ENCODE assay signal across 7 mouse cellular contexts in genomic region chr7:68129546-68130253, GRCm38 (mm10).
DNase-seq lines count a peak whose midpoint lies in the region; ATAC-seq lines count a peak whose summit lies in the region.

No protein-coding gene starts in this region.

- H3K27ac ChIP-seq in embryonic facial prominence, embryonic 13.5 days, result peak overlapping the region; percentile 96
- peak overlapping the region; percentile 57 for H3K27ac ChIP-seq in kidney, embryonic 14.5 days (ENCODE audit: low read depth, low read length)
- peak overlapping the region; percentile 80 for H3K27ac ChIP-seq in limb, embryonic 15.5 days

- ATAC-seq in embryonic facial prominence, embryonic 13.5 days (ENCODE audit: insufficient number of reproducible peaks, insufficient read depth, low FRiP score, low TSS enrichment, low read depth), result 0 out of 2 replicates have a peak, but pooled peaks have one; percentile 33
- peak; percentile 55 for ATAC-seq in kidney, embryonic 14.5 days (ENCODE audit: low FRiP score, low TSS enrichment)
- no peak for ATAC-seq in limb, embryonic 15.5 days (ENCODE audit: insufficient number of reproducible peaks, low FRiP score, low TSS enrichment, low read depth)

- H3K4me2 ChIP-seq in embryonic facial prominence, embryonic 13.5 days, result peak overlapping the region; percentile 86
- peak overlapping the region; percentile 93 for H3K4me2 ChIP-seq in kidney, embryonic 14.5 days (replicated peaks; ENCODE audit: low read depth, low read length)
- peak overlapping the region; percentile 81 for H3K4me2 ChIP-seq in limb, embryonic 15.5 days

- H3K4me3 ChIP-seq in embryonic facial prominence, embryonic 13.5 days, result peak overlapping the region; percentile 60
- peak overlapping the region; percentile 70 for H3K4me3 ChIP-seq in kidney, embryonic 14.5 days (ENCODE audit: low read length)
- H3K4me3 ChIP-seq in limb, embryonic 15.5 days, result peak overlapping the region; percentile 52

- H3K4me1 ChIP-seq in embryonic facial prominence, embryonic 13.5 days, result peaks cover 58% of the 10 kb centered on the region
- peaks cover 40% of the 10 kb centered on the region for H3K4me1 ChIP-seq in kidney, embryonic 14.5 days (ENCODE audit: control insufficient read depth, insufficient read depth, low read length)
- peaks cover 53% of the 10 kb centered on the region for H3K4me1 ChIP-seq in limb, embryonic 15.5 days

- no peaks in the 10 kb centered on the region for H3K27me3 ChIP-seq in embryonic facial prominence, embryonic 13.5 days
- no peaks in the 10 kb centered on the region for H3K27me3 ChIP-seq in kidney, embryonic 14.5 days (ENCODE audit: control insufficient read depth, insufficient read depth, low read length)
- H3K27me3 ChIP-seq in limb, embryonic 15.5 days, result no peaks in the 10 kb centered on the region

- H3K36me3 ChIP-seq in embryonic facial prominence, embryonic 13.5 days, result no peaks in the 10 kb centered on the region
- no peaks in the 10 kb centered on the region for H3K36me3 ChIP-seq in kidney, embryonic 14.5 days (ENCODE audit: control insufficient read depth, insufficient read depth, low read length)
- no peaks in the 10 kb centered on the region for H3K36me3 ChIP-seq in limb, embryonic 15.5 days

- peak; percentile 88 to 91 for DNase-seq in adrenal gland, postnatal 36 days
- DNase-seq in heart, adult 8-10 months (ENCODE audit: low spot score), result peak; percentile 95
- DNase-seq in monocyte, adult 2 months (ENCODE audit: low read depth in 1 of 2, low spot score in 2 of 2), result peak; percentile 59 to 76
- peak; percentile 63 to 73 for DNase-seq in spleen, postnatal 36 days (ENCODE audit: low spot score in 2 of 2)

- 1% methylated on average over 19 of the region's 19 CpGs for WGBS in embryonic facial prominence, embryonic 13.5 days
- WGBS in kidney, embryonic 14.5 days, result under 1% methylated on average over 19 of the region's 19 CpGs
- WGBS in limb, embryonic 15.5 days, result 1% methylated on average over 19 of the region's 19 CpGs

- no peaks in the 10 kb centered on the region for H3K9me3 ChIP-seq in embryonic facial prominence, embryonic 13.5 days
- H3K9me3 ChIP-seq in kidney, embryonic 14.5 days (ENCODE audit: control insufficient read depth, low read length), result no peaks in the 10 kb centered on the region
- no peaks in the 10 kb centered on the region for H3K9me3 ChIP-seq in limb, embryonic 15.5 days

- H3K9ac ChIP-seq in embryonic facial prominence, embryonic 13.5 days, result peak overlapping the region; percentile 71
- H3K9ac ChIP-seq in kidney, embryonic 14.5 days (ENCODE audit: low read depth, low read length), result peak overlapping the region; percentile 62
- H3K9ac ChIP-seq in limb, embryonic 15.5 days, result peak overlapping the region; percentile 18

Comparison
In these comparisons a context has a peak if more than half of its experiments do, and no peak if none do; other contexts are left out.
1. H3K9ac ChIP-seq: peak in every context shown above with its lines; median percentile 71 in embryonic facial prominence, embryonic 13.5 days; 62 in kidney, embryonic 14.5 days; 18 in limb, embryonic 15.5 days.